In the genomic region with DNA sequence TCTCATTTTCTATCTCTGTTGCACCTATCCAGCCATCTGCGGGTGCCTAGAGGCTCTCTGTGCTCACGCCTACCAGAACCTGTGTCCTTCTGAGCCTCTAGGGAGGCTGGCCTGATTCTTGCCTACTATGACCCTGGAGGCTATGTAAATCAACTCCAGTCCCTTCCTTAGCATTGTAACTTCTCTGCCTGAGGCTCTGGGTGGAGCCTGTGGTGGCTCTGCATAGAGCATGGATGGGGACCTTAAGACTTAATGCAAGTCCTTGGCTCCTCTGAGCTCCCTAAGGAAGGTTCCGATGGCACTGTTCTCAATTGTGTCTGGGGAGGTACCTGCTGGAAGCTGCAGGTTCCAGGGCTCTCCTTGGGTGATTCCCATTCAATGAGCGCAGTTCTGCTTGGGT, we compare ENCODE assay signal across 16 mouse cellular contexts.
"Had no signal": no experiment of that assay in that cellular context is flagged by ENCODE, and none has a peak within 500 bp of the region (broad histone marks: within the 10 kb centered on the region; RNA-seq: fewer than 3 reads in every experiment).

No protein-coding gene starts in this region.

- H3K4me3 ChIP-seq: neural tube, embryonic 13.5 days; neural tube, embryonic 15.5 days; stomach, embryonic 15.5 days had no signal

- H3K9me3 ChIP-seq: neural tube, embryonic 13.5 days; neural tube, embryonic 15.5 days; stomach, embryonic 15.5 days had no signal

- H3K4me2 ChIP-seq: neural tube, embryonic 13.5 days; neural tube, embryonic 15.5 days; stomach, embryonic 15.5 days had no signal

- DNase-seq: retina, postnatal 1 day; right cerebral cortex, adult 18-20 months; right cerebral cortex, postnatal 14 days; right cerebral cortex, postnatal 25 days; right cerebral cortex, postnatal 4 days; spleen, adult 18-20 months; thymus, adult 18-20 months; thymus, adult 2 months; thymus, postnatal 14 days; thymus, postnatal 25 days; thymus, postnatal 36 days; thymus, postnatal 4 days had no signal

- H3K27ac ChIP-seq: neural tube, embryonic 13.5 days; neural tube, embryonic 15.5 days; stomach, embryonic 15.5 days; stomach, postnatal 0 days had no signal

- H3K9ac ChIP-seq: neural tube, embryonic 13.5 days; neural tube, embryonic 15.5 days; stomach, embryonic 15.5 days had no signal

- H3K4me1 ChIP-seq: neural tube, embryonic 13.5 days; neural tube, embryonic 15.5 days; stomach, embryonic 15.5 days had no signal

- H3K27me3 ChIP-seq: neural tube, embryonic 13.5 days; neural tube, embryonic 15.5 days; stomach, embryonic 15.5 days had no signal

- H3K36me3 ChIP-seq: neural tube, embryonic 13.5 days; neural tube, embryonic 15.5 days; stomach, embryonic 15.5 days had no signal
